Mouse (Mus musculus): Measurements from ENCODE around the gene Vinac1. TPM values are rescaled to one million over a fixed set of nuclear protein-coding genes. Genes with fewer than 3 reads are reported as not detected.

The Vinac1 gene
- polyA plus RNA-seq, 1 experiment from 2014 or later: 0.23 TPM

DNA sequence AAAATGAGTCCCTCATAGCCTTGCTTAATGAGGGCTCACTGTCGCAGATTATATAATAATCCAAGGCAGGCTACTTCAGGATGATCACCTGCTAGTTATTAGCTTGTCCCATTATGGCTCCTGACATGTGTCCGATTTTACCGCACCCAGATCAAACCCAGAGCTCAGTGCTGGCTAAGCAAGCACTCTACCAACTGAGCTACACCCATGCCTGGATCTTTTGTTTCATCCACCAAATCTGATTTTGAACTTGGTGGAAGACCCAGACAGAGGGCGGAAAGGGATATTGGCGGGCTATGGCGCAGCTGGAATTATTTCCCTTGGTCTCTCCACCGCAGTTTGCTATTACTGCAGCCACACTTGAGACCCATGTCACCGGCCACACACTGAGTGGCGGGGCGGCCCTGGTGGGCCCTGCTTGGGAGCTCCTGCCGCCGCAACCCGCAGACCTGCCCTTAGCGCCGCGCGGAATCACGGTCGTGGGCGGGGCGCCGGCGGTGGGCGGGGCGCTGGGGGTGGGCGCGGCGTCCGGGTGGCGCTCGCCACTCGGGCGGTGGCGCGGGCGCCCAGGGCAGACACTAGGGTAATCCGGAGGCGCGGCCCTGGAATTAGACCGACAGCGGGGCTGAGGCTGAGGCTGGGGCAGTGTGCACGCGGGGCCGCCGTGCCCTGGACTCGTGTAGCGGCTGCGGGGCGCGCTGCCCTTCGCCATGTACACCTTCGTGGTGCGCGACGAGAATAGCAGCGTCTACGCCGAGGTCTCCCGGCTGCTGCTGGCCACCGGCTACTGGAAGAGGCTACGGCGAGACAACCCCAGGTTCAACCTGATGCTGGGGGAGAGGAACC is 17.7 kb upstream of the Vinac1 start, which contains the start of gene Ttl:
Gene Ttl, plus strand, starts transcription at position 506 of the 846 bp plus-strand sequence.
- WGBS: 1% methylated on average over 50 of the region's 62 CpGs
- H3K4me2 ChIP-seq (replicated peaks; ENCODE audit: low read depth, low read length): peak within 1 kb of the TSS; percentile 86
- H3K27me3 ChIP-seq (replicated peaks; ENCODE audit: insufficient read depth, low read length): no peaks in the 10 kb centered on the region
- no peaks in the 10 kb centered on the region for H3K4me1 ChIP-seq (ENCODE audit: insufficient read depth, low read depth, low read length)
- peak; percentile 95 for ATAC-seq
- peak within 1 kb of the TSS; percentile 59 for H3K9ac ChIP-seq (replicated peaks; ENCODE audit: low read depth)
- peak within 1 kb of the TSS; percentile 68 for H3K27ac ChIP-seq (ENCODE audit: low read length)
- TF ChIP-seq CTCF (IDR thresholded peaks at IDR 0.05) (no peak), EP300 (IDR thresholded peaks at IDR 0.05) (no peak)
- peaks cover 4% of the 10 kb centered on the region; the same call in 1 of the 2 replicates for H3K36me3 ChIP-seq (ENCODE audit: insufficient read depth, low read length)
- peak within 1 kb of the TSS; percentile 82 for H3K4me3 ChIP-seq (ENCODE audit: low read depth, low read length)
- DNase-seq (ENCODE audit: low spot score): peak; percentile 83
- H3K9me3 ChIP-seq (ENCODE audit: low read length): no peaks in the 10 kb centered on the region

DNA sequence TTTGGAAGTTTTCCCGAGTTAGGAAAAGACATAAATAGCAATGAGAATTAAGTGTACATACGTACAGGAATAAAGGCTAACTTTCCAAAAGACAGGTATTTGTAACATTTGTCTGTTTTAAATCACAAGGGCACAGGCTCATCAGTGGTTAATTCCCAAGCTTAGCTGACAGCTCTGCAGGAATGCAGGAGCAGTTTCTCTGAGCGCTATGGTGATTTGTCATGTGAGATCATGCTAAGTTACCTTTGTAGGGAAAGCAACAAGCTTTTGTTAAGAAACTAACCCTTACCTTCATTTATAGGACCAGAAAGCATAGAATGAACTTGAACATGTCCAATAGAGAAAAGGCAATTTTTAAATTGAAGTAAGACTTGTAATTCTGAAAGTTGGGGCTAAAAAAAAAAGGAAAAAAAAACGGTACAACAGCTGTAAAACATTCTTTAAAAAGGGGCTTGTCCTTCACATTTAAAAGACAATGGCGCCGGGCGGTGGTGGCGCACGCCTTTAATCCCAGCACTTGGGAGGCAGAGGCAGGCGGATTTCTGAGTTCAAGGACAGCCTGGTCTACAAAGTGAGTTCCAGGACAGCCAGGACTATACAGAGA is 13.6 kb upstream of the Vinac1 start:
- H3K27ac ChIP-seq (ENCODE audit: low read length): no peak overlapping the region
- H3K4me1 ChIP-seq (ENCODE audit: insufficient read depth, low read depth, low read length): no peaks in the 10 kb centered on the region
- WGBS: 76% methylated on average over 10 of the region's 10 CpGs
- ATAC-seq (no peak), DNase-seq (ENCODE audit: low spot score) (no peak)
- H3K36me3 ChIP-seq (ENCODE audit: insufficient read depth, low read length): no peaks in the 10 kb centered on the region
- H3K4me2 ChIP-seq (replicated peaks; ENCODE audit: low read depth, low read length): no peak overlapping the region
- no peaks in the 10 kb centered on the region for H3K9me3 ChIP-seq (ENCODE audit: low read length)
- no peak for TF ChIP-seq EP300 (IDR thresholded peaks at IDR 0.05)
- TF ChIP-seq CTCF (IDR thresholded peaks at IDR 0.05): no peak
- no peaks in the 10 kb centered on the region for H3K27me3 ChIP-seq (replicated peaks; ENCODE audit: insufficient read depth, low read length)
- no peak overlapping the region for H3K4me3 ChIP-seq (ENCODE audit: low read depth, low read length)
- no peak overlapping the region for H3K9ac ChIP-seq (replicated peaks; ENCODE audit: low read depth)

- no peaks in the 10 kb centered on the region for H3K27me3 ChIP-seq (replicated peaks; ENCODE audit: insufficient read depth, low read length)
- no peak overlapping the region for H3K4me3 ChIP-seq (ENCODE audit: low read depth, low read length)
- DNase-seq (ENCODE audit: low spot score) (no peak), ATAC-seq (no peak)
- H3K36me3 ChIP-seq (ENCODE audit: insufficient read depth, low read length): no peaks in the 10 kb centered on the region
- no peaks in the 10 kb centered on the region for H3K4me1 ChIP-seq (ENCODE audit: insufficient read depth, low read depth, low read length)
- H3K9ac ChIP-seq (replicated peaks; ENCODE audit: low read depth): no peak overlapping the region
- 76% methylated on average over 6 of the region's 6 CpGs for WGBS
- H3K4me2 ChIP-seq (replicated peaks; ENCODE audit: low read depth, low read length): no peak overlapping the region
- no peak overlapping the region for H3K27ac ChIP-seq (ENCODE audit: low read length)
- TF ChIP-seq CTCF (IDR thresholded peaks at IDR 0.05) (no peak), EP300 (IDR thresholded peaks at IDR 0.05) (no peak)
- no peaks in the 10 kb centered on the region for H3K9me3 ChIP-seq (ENCODE audit: low read length)
These were observed 10.0 kb upstream of the Vinac1 start for GRCm38 (mm10) chr2:129057920-129058361.

- DNase-seq (ENCODE audit: low spot score) (no peak), ATAC-seq (no peak)
- Histone ChIP-seq H3K4me1 (ENCODE audit: insufficient read depth, low read depth, low read length) (no peaks in the 10 kb centered on the region), H3K36me3 (ENCODE audit: insufficient read depth, low read length) (no peaks in the 10 kb centered on the region), H3K27me3 (replicated peaks; ENCODE audit: insufficient read depth, low read length) (no peaks in the 10 kb centered on the region), H3K9ac (replicated peaks; ENCODE audit: low read depth) (no peak overlapping the region), H3K4me3 (ENCODE audit: low read depth, low read length) (no peak overlapping the region), H3K9me3 (ENCODE audit: low read length) (no peaks in the 10 kb centered on the region), H3K4me2 (replicated peaks; ENCODE audit: low read depth, low read length) (no peak overlapping the region), H3K27ac (ENCODE audit: low read length) (no peak overlapping the region)
- TF ChIP-seq EP300 (IDR thresholded peaks at IDR 0.05) (no peak), CTCF (IDR thresholded peaks at IDR 0.05) (no peak)
- WGBS: 94% methylated on average over 8 of the region's 8 CpGs
These were observed 9.3 kb upstream of the Vinac1 start for GRCm38 (mm10) chr2:129057256-129057655.

DNA sequence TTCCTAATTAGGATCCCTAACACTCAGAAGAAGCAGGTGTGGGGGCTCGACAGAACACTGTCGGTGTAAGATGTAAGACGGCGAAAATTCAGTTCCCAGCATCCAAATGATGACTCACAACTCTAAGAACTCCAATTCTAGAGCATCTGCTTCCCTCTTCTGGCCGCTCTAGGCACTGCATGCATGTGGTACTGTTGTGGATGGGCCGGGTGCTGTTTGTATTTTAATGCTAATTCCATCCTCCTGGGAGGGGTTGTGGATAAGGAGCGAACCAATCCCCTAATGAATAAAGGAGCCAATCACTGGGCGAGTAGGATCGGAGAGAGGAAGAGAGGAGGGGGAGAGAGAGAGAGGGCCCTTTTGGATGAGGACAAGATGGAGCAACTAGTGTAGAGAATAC is 8.6 kb upstream of the Vinac1 start:
- Histone ChIP-seq H3K4me3 (ENCODE audit: low read depth, low read length) (no peak overlapping the region), H3K9ac (replicated peaks; ENCODE audit: low read depth) (no peak overlapping the region), H3K4me1 (ENCODE audit: insufficient read depth, low read depth, low read length) (no peaks in the 10 kb centered on the region), H3K27ac (ENCODE audit: low read length) (no peak overlapping the region), H3K36me3 (ENCODE audit: insufficient read depth, low read length) (no peaks in the 10 kb centered on the region), H3K4me2 (replicated peaks; ENCODE audit: low read depth, low read length) (no peak overlapping the region), H3K27me3 (replicated peaks; ENCODE audit: insufficient read depth, low read length) (no peaks in the 10 kb centered on the region), H3K9me3 (ENCODE audit: low read length) (no peaks in the 10 kb centered on the region)
- no peak for TF ChIP-seq EP300 (IDR thresholded peaks at IDR 0.05)
- peak; percentile 67 for TF ChIP-seq CTCF (IDR thresholded peaks at IDR 0.05)
- WGBS: 43% methylated on average over 9 of the region's 9 CpGs
- ATAC-seq (no peak), DNase-seq (ENCODE audit: low spot score) (no peak)

- DNase-seq (ENCODE audit: low spot score): no peak
- Histone ChIP-seq H3K9me3 (ENCODE audit: low read length) (no peaks in the 10 kb centered on the region), H3K4me2 (replicated peaks; ENCODE audit: low read depth, low read length) (no peak overlapping the region), H3K9ac (replicated peaks; ENCODE audit: low read depth) (no peak overlapping the region), H3K27me3 (replicated peaks; ENCODE audit: insufficient read depth, low read length) (no peaks in the 10 kb centered on the region), H3K4me1 (ENCODE audit: insufficient read depth, low read depth, low read length) (no peaks in the 10 kb centered on the region), H3K27ac (ENCODE audit: low read length) (no peak overlapping the region), H3K36me3 (ENCODE audit: insufficient read depth, low read length) (no peaks in the 10 kb centered on the region), H3K4me3 (ENCODE audit: low read depth, low read length) (no peak overlapping the region)
- TF ChIP-seq CTCF (IDR thresholded peaks at IDR 0.05) (no peak), EP300 (IDR thresholded peaks at IDR 0.05) (no peak)
- 76% methylated on average over 6 of the region's 6 CpGs for WGBS
- no peak for ATAC-seq
These were observed 7.8 kb upstream of the Vinac1 start for GRCm38 (mm10) chr2:129055741-129056140.
